Mouse (Mus musculus): Measurements from ENCODE around the gene Acsm5. TPM values are rescaled to one million over a fixed set of nuclear protein-coding genes. Genes with fewer than 3 reads are reported as not detected.
A peak's percentile ranks its signal among the peaks of the same experiment; 100 is the strongest.

Acsm5 gene
- total RNA-seq (2022): 1 to 10 TPM in 2 of 4 experiments, under 1 TPM in 2; 0.48 to 2.5 (median 1.4) TPM

DNA sequence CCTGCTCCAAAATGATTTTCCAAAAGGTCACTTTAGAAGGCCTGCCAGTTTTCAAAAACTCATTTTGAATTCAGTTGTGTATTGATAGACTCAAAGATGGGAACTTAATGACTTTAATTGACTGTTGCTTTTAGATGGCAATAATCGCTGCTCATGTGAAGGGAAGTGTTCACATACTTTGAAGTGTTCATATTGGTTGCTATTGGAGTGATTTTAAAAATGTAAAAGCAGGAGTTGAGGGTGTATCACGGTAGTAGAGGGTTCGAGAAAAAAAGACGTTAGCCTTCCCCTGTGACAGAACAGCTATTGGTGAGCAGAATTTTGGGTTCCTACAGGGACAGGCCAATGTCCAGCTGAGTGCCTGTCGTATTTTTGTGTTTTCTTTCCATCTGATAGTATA lies at the start of gene Acsm5:
Gene Acsm5 (plus strand): TSS at position 301 of the 400 bp plus-strand sequence.
- no peak for DNase-seq (ENCODE audit: low spot score in 2 of 2)

DNA sequence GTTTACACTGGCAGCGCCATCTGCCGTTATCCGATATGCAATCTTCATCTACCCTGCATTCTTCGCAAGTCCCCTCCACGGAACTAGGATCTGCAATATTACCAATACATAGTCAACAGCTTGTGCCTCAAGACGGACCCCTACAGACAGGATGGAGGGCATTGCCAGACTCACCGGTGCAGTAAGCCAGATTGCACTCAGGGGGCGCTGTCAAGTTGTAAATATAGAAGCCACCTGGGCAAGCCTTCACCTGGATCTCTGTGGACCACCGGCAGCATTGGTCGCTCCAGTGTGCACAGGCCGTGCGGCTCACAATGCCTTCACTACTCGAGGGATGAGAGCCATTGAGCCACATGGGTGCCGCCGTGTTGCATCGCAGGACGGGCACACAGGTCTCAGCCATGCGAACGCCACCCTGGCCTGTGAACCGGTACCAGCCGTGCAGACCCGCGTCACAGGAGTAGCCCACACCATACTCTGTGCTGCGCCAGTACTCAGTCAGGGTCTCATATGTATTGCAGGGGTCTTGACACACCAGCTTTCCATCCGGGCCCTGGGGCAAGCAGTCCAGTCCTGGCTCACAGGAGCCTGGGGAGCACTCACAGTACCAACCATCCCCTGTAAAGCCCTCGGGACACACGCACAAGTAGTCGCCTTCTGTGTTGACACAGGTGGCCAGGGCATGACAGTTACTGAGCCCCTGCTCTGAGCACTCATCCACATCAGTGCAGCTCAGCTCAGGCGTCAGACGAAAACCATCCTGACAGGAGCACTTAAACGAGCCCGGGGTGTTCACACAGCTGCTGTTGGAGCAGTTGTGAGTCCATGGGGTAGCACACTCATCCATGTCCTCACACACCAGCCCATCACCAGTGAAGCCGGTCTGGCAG lies 42.5 kb upstream of the Acsm5 start:
- DNase-seq (ENCODE audit: low spot score in 2 of 2): no peak

DNA sequence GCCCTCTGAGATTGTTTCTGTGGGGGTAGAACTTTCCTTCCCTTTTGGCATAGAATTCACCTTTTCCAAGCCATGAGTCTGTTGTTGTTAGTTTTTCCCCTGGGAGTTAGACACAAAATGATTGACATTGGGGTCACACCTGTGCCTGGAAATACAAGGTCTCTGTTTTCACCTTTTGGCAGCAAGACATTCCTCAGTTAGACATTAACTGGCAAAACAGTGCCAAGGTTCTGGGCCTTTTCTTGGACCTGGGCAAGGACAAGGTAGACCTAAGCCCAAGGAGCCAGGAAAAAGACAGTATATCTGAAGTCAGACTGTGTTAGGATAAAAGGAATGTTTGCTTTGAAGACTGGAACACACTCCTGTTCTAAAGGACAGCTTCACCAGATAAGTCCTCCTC lies 40.0 kb upstream of the Acsm5 start, which contains the start of gene Umod:
Gene Umod (minus strand): TSS at position 27 of the 400 bp plus-strand sequence.
- DNase-seq (ENCODE audit: low spot score in 2 of 2): no peak

DNA sequence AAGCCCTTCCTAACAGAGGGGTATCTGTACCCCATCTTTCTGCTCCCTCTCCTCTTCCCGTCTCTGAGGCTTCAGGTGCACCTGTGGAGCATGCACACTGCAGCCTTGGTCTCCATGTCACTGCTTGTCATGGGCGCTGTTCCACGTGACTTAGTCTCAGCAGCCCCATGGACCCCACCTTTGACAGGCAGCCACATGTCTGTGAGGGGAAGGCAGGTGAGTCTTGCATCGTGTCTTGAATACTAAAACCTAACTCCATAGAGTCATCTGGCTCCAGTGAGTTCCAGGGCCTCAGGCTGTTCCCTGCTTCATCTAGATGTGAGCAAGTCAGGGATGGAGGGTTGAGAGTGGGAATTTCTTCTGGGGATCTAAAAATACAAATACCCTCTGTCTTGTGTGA lies 35.1 kb upstream of the Acsm5 start:
- DNase-seq (ENCODE audit: low spot score in 2 of 2): no peak

DNA sequence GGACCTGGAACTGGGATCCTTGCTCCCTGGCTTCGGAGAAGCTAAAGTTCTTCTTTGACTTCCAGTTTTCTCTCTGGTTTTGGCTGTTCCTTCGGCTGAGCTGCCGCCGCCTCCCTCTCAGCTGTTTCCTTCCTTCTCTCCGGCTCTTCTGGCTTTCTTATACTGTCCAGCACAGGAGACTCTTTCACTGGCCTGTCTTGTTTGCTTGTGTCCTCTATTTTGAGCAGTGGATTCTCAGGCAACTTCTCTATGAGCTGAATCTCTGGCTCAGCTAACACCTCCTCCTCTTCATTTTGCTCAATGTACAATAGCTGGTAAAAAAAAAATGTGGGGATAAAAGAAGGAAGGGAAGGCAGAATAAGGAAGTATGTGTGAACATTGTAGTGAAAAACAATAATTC lies 32.6 kb upstream of the Acsm5 start:
- DNase-seq (ENCODE audit: low spot score in 2 of 2): no peak

DNA sequence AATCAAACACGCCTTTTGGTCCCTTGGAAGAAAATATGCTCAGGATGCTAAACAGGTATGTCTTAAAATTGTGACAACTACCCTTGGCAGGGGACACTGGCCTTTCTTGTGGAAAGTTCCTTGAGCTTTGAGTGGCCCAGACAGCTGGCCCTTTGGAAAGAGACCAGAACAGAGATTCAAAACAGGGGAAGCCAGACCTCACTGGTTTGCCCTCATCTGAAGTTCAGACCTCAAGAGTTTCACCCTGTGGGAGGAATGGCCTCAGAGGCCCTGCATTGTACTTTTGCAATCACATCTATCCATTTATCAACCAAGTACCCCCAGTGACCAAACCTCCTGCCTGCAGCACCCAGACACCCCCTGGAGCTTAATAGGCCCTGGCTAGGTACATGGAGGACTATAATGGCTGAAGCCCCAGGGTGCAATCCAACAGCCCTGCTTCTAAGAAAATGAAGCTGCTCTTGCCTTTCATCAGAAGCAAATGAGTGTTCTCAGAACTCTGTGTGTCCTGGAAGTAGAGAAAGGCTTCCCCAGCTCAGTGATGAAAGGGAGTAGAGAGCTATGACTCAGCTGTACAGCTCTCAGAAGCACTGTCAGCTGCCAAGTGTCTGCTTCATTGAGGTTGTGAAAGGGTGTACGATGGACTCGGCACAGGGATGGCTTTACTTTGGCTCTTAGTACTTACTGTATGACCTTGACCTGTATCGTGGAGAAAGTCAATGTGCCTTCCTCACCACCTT lies 29.1 kb upstream of the Acsm5 start:
- DNase-seq (ENCODE audit: low spot score in 2 of 2): no peak

DNA sequence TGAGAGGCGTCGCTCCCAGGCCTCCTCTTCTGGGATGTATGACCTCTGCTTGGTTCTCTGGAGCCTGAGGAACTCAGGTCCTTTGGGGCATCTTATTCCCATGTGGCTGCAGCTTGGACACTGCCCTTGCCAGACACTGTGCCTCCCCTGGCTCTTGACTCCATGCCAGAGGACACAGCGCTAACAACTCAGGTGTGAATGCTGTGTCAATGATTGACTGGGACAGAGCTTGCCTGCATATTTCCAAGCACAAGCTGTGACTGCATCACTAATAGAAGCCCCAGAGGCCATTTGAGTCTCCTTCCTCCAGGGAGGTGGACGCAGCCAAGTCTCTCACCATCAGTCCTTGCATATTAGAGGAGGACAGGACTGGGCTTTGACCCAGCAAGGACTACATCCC lies 8.1 kb upstream of the Acsm5 start:
- no peak for DNase-seq (ENCODE audit: low spot score in 2 of 2)

DNA sequence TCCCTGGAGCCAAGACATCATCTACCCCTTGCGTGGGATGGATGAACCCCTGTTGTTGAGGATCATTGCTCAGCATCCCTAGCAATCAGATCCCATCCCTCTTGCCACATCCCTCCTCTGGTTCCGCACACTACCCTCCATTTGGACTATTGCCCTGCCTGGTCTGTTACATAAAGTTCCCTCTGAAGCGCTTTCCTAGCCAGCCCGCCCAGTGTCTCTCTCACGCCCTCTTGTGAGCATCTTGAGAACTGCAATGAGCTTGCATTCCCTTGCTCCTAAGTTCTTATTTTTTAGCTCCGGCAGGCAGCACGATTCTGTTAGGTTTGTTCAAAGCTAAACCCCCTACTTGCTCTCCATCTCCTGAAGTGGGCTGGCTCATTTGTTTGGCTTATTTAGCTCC lies 6.2 kb upstream of the Acsm5 start:
- no peak for DNase-seq (ENCODE audit: low spot score in 2 of 2)

DNA sequence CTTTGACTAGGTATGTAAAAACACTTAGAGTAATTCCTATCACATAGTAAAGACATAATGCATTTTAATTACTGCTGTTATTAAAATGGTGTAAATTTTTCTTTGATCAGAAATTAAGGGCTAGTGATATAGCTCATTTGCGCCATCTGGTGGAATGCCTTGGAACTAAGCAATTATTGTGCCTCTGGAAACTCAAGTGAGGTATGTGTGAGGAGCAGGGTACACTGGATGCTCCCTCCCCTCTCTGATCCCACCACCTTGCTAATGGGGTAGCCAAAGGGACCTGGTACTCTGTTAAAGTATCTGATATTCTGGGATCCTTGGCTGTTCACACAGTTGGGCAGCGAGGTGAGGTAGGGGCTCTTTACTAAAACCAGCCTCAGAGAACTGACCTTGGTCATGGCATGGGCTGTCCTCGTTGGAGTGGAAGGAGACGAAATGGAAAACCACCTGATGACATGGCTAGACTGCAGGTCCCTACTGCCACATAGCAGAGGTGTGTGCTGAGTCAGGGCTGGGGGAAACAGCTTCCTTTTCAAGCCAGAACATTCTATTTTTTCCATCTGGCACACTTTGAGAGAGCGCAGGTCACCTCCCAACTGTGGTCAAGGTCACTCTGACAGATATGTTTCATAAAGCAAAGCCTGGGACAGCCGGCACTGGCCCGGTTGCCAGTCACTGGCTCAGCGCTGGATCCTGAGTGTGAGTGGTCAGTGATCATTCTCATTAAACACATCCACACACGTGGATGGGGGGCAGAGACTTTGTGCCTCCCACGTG lies 3.6 kb upstream of the Acsm5 start:
- no peak for DNase-seq (ENCODE audit: low spot score in 2 of 2)

DNA sequence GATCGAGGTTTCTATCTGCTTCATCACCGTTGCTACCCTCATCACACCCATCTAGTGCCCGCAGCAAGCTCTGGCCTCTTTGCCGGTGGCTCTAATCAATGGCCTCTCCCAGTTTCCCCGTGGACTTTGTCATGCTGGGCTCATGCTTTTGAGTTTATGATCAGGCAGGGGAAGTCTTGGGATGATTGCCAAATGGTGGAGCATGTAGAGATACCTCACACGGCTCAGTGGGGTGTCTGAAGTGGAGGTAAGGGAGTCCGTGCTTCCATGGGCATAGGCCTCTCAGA lies 3.0 kb upstream of the Acsm5 start:
- no peak for DNase-seq (ENCODE audit: low spot score in 2 of 2)

DNA sequence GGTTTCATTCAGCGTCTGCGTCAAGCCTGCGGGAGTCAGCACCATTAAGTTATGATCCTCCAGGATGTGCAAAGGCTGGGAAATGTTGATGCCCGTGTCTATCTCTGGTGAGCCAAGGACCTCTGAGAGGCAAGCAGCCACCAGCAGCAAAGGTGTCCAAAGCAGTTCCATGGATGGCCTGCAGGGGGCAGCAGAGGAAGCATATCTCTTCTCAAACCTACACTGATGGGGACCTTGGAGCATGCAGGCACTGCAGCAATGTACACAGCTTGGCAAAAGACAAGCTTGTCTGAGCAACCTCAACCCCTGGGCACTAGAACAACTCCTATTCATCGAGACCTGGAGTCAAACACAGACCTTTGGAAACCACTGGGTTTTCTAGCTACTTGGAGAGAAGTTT lies 391 bp downstream of the Acsm5 start:
- DNase-seq (ENCODE audit: low spot score in 2 of 2): peak in 1 of 2 experiments; percentile 12

DNA sequence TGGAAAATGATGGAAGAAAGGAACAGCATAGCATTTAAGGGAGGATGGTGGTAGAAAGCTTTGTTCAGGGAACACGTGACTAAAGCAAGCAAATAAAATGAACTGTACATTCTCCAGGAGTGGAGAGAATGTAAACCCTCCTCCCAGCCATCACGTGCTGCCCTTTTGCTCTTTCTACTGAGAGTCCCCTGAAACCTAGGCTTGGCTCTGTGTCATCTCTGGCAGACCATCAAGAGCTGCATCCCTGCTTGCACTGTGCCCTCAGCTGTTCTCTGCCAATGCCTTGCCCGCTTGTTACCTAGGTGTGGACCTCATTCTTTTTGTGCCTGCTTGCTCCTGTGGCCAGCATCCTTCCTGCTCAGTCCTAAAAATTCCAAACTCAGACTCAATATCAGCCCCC lies 2.6 kb downstream of the Acsm5 start:
- no peak for DNase-seq (ENCODE audit: low spot score in 2 of 2)

DNA sequence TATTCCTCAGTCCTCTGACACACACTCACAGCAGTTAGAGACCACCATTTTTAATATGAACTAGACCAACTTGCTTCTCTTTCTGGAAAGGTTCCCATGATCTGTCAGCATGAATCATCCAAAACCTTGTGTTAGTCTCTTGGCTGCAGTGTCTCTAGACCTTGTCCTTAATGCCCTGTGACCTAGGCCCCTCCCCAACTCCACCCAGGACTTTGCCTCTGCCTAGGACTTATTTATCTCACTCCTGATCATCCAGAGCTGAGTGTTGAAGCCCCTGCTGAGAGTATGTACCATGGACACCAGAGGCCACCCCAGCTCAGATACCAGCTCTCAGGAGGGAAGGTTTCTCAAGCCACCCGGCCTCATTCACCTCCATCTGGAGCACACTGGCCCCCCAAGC lies 3.1 kb downstream of the Acsm5 start:
- no peak for DNase-seq (ENCODE audit: low spot score in 2 of 2)

DNA sequence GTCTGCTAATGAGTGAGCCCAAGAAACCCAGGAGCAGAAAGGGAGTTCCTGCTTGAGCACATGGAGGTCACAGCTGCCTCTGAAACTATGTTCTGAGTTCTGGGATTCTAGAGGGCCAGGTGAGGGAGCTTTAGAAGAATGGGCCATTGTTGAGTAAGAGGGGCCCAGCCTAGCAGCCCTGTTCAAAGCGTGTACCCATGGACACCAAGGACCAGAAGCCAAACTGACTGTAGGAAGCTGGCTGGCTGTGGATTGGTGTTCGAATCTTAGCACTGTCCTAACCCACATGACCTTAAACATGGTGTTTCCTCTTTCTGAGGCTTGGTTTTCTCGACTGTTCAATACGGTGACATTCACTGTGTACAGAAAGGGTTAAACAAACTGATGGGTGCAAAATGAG lies 4.1 kb downstream of the Acsm5 start, which contains the start of gene Pdilt:
Gene Pdilt (minus strand): TSS at position 101 of the 400 bp plus-strand sequence.
- no peak for DNase-seq (ENCODE audit: low spot score in 2 of 2)

DNA sequence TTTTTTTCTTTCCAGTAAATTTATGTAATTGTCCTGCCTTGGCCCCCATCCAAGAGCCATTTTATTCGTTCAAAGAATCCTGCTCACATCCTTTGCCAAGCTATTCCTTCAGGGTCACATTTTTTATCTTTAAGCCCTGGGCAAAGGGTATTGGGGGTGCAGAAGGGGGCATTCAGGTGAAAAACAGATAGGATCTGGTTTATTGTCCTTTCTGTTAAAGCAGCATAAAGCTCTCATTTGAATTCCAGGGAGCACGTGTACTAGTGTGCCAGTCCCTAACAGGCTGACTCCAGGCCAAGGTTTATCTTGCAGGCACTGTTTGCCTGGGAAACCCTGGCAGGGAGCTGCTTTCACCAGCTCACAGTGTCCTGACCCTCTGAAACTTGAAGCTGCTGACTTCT lies 6.6 kb downstream of the Acsm5 start:
- DNase-seq (ENCODE audit: low spot score in 2 of 2): no peak

DNA sequence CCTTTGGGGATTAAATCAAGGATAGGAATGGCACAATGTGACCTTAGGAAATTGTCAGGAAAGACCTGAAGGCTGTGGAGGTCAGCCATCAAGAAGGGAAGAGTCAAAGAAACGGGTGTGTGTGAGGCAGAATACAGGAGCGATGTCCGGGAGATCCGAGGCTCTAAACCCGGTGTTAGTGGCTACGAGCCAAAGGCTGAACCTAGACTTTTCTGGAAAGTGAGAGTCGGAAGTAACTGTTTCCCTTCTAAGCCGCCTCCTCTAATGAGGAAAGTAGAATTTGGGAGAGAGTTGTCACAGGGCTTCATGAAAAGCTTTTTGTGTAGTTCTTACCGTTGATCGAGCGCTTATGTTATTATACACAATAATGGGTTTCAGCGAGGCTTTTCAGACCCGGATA lies 7.2 kb downstream of the Acsm5 start:
- DNase-seq (ENCODE audit: low spot score in 2 of 2): no peak

DNA sequence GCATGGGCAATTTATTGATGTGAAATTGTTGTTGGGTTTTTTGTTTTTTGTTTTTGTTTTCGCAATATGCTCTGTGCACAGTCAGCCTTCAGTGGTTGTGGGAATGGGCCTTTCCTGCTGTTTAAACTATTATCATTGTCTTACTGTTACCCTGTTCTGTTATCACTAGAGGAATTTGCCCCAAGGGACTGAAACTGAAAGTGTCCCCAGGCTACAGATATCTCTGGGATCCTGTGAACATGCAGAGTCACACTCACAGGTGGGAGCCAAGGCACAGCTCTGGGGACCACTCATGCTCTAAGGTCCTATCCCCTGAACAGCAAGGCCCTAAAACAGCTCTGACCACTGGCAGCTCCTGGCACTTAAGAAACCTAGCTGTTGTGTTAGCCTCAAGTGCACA lies 7.9 kb downstream of the Acsm5 start:
- DNase-seq (ENCODE audit: low spot score in 2 of 2): no peak

DNA sequence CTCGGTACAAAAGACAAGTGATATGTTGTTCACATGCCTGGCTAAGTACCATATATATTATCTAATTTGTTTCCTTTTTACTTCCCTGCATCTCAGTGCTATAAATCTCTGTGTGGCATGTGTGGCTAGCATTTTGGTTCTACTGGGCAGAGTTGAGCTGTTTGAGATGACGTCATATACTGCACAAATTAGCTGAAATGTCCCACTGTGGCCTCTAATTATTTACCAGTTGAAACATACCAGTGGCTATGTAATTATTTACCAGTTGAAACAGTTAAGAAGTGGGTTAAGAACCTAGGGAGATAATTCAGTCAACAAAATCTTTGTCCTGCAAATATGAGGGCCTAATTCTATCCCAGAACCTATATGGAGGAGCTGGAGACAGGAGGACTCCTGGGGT lies 8.3 kb downstream of the Acsm5 start:
- no peak for DNase-seq (ENCODE audit: low spot score in 2 of 2)

DNA sequence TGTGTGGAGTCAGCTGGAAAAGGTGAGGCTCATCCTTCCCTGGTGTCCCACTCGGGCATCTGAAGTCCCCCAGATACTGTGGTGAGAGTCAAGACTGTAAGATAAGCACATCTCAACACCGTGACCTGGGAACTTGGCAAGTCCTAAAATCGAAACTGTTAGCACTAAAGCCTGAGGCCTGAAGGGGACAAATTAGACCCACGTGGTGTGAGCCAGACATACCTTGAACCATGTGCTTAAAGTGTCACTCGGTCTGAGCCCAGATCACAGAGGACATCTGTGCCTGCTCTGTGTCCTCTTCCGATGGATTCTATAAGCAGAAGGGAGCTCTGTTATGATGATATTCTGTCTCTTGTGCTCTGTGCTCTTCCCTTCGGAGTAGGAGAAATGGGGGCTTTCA lies 9.4 kb downstream of the Acsm5 start:
- DNase-seq (ENCODE audit: low spot score in 2 of 2): no peak

DNA sequence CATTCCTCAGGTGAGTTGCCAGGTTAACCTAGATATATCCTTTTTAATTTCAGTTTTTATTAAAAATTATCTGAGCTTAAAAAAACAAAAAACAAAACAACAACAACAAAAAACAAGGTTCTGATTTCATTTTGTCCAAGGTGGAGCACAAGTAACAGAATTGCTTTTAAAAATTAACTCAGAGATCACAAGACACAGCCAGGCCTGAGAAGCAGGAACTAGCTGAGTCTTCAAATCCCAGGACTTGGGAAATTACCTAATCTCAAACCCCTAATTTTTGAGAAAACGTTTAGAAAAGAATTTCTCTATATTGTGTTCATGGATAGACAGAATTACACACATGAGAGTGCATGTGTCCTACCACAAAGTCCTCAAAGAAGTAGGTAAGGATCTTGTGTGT lies 13.7 kb downstream of the Acsm5 start:
- no peak for DNase-seq (ENCODE audit: low spot score in 2 of 2)

DNA sequence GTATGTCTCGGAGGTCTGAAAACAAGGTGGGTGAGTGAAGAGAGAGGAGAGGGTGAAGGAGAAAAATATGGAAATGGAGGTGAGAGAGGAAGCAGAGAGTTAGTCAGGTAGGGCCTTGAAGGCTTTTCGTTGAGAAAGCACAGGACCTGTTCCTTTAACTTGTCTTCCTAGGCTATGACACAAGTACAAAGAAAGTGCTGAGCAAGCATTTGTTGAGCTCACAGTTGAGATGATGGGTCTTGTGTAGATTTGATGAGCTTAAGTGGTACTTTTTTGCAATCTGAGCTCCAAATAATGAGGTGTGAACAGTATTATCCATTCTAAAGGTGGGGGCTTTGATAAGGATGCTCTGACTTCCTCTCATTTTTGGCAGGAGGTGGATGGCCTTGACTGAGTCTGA lies 15.1 kb downstream of the Acsm5 start:
- no peak for DNase-seq (ENCODE audit: low spot score in 2 of 2)

DNA sequence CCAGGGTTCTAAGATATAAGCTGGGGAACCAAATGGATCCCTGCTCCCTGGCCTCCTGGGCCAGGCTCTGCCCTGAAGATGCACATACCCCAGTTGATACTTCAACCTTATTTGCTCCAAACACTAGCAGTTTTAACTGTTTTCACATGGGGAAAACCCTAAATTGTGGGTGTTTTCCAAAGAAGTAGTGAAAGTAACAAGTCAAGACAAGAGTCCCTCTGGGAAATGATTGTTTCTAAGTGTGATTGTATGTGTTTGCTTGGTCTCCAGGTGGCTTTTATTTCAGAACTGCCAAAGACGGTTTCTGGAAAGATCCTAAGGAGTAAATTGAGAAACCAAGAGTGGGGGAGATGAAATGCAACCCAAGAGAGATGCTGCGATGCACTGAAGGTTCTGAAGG lies 23.2 kb downstream of the Acsm5 start:
- DNase-seq (ENCODE audit: low spot score in 2 of 2): no peak
